Mouse (Mus musculus) olfactory bulb, adult 2 months (tissue): ENCODE results near the gene Sgf29.

Source experiments
- CTCF ChIP-seq: fragments of 200-500 bp; IDR thresholded peaks from 2 replicates; pipeline ENCODE4 v1.5.1; 2012; ENCODE audit warnings: low read depth, mild to moderate bottlenecking, low read length, moderate library complexity; ENCODE audit not compliant: insufficient read depth
- POLR2A ChIP-seq: fragments of 200-500 bp; IDR thresholded peaks from 2 replicates; pipeline ENCODE4 v1.6.1; 2012; ENCODE audit warnings: mild to moderate bottlenecking, low read depth, low read length, moderate library complexity; ENCODE audit not compliant: insufficient read depth

DNA sequence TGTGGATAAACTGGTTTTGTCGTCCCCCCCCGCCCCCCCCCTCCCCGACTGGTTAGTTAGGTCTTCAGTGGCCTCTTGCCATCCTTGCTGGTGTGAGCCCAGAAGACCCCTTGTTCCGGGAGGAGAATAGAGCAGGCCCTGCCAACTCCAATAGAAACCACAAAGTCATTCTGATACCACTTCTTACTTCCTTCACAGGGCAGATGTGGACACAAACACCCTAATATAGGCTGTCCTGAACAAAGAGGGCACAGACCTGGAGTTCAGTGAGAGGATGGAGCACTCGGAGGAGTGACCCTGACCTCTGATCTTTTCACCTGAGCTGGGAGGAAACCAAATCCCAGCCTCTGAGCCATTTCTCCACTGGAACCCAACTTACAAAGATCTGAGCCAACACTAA, 47.2 kb upstream of the Sgf29 start:
- TF ChIP-seq POLR2A: no peak
- TF ChIP-seq CTCF: no peak
